Mouse (Mus musculus): ENCODE data around the gene Fank1. TPM values are rescaled to one million over a fixed set of nuclear protein-coding genes. Genes with fewer than 3 reads are reported as not detected.

Gene Fank1
- polyA plus RNA-seq, 1 experiment from 2014 or later, result 0.25 TPM

GRCm38 (mm10) chr7:133781991-133782390 lies 5.3 kb downstream of the Fank1 start:
- Histone ChIP-seq H3K4me3 (ENCODE audit: low read length) (no peak overlapping the region), H3K9ac (ENCODE audit: low read length) (no peak overlapping the region), H3K27ac (ENCODE audit: low read length) (no peak overlapping the region), H3K27me3 (ENCODE audit: control insufficient read depth, insufficient read depth, low read length) (no peaks in the 10 kb centered on the region), H3K4me1 (ENCODE audit: control insufficient read depth, insufficient read depth, low read length) (no peaks in the 10 kb centered on the region), H3K9me3 (replicated peaks; ENCODE audit: control insufficient read depth, low read length) (no peaks in the 10 kb centered on the region), H3K36me3 (ENCODE audit: control insufficient read depth, insufficient read depth) (no peaks in the 10 kb centered on the region), H3K4me2 (ENCODE audit: low read depth, low read length) (no peak overlapping the region)
- ATAC-seq (replicated peaks; ENCODE audit: extremely low read depth, insufficient read depth, low FRiP score), result no peak
- 68% methylated on average over 6 of the region's 6 CpGs for WGBS

DNA sequence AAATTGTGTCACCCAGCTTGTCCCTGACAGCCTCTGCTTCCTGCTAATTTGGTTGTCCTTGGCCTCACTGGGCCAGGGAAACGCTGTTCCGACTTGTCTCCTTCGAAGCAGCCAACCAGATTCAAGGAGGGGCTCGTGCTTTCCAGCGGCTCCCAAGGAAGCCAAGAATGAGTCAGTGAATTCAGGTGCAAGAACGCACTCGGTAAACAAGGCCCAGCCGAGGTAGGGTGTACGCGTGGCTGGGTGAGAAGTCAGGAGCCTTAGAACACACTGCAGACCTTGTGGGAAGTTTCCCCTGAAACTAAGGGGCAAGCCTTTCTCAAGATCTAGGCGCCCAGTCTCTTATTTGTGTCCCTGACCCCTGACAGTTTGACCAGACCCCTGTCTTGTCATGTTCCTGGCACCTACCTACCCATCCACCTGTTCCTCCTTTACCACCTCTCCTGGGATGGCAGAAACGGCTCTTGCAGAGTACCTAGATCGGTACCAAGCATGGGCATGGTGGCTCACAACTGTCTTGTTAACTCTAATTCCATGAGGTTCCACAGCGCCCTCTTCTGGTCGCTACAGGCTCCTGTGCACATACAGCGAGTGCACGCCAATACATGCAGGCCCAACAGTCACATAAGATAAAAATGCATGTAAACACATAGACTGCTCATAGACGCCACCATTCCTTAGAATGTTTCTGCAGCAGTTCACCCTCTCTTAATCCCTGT lies 6.2 kb downstream of the Fank1 start, which contains the start of gene Dhx32:
TSS of gene Dhx32 (minus strand) at position 10 of the 719 bp plus-strand sequence.
- Histone ChIP-seq H3K36me3 (ENCODE audit: control insufficient read depth, insufficient read depth) (no peaks in the 10 kb centered on the region), H3K9me3 (replicated peaks; ENCODE audit: control insufficient read depth, low read length) (no peaks in the 10 kb centered on the region), H3K27me3 (ENCODE audit: control insufficient read depth, insufficient read depth, low read length) (no peaks in the 10 kb centered on the region), H3K27ac (ENCODE audit: low read length) (no peak within 1 kb of the TSS), H3K9ac (ENCODE audit: low read length) (no peak within 1 kb of the TSS; the same call in 1 of the 2 replicates), H3K4me2 (ENCODE audit: low read depth, low read length) (peak within 1 kb of the TSS; percentile 34; the same call in 1 of the 2 replicates), H3K4me1 (ENCODE audit: control insufficient read depth, insufficient read depth, low read length) (no peaks in the 10 kb centered on the region), H3K4me3 (ENCODE audit: low read length) (no peak within 1 kb of the TSS)
- 27% methylated on average over 18 of the region's 18 CpGs for WGBS
- peak; percentile 65; the same call in 1 of the 2 replicates for ATAC-seq (replicated peaks; ENCODE audit: extremely low read depth, insufficient read depth, low FRiP score)

DNA sequence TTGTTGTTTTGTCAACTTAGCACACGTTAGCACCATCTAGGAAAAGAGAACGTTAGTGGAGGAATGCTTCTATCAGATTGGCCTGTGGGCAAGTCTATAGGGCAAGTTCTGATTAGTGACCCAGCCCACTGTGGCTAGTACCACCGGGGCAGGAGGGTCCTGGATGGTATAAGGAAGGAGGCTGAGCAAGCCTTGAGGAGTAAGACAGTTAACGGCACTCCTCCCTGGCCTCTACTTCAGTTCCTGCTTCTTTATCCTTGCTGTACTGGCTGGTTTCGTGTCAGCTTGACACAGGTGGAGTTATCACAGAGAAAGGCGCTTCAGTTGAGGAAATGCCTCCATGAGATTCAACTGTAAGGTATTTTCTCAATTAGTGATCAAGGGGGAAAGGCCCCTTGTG lies 10.9 kb downstream of the Fank1 start:
- H3K4me3 ChIP-seq (ENCODE audit: low read length), result no peak overlapping the region
- no peak overlapping the region for H3K4me2 ChIP-seq (ENCODE audit: low read depth, low read length)
- 72% methylated on average over 6 of the region's 6 CpGs for WGBS
- no peaks in the 10 kb centered on the region for H3K9me3 ChIP-seq (replicated peaks; ENCODE audit: control insufficient read depth, low read length)
- no peaks in the 10 kb centered on the region for H3K4me1 ChIP-seq (ENCODE audit: control insufficient read depth, insufficient read depth, low read length)
- no peaks in the 10 kb centered on the region for H3K36me3 ChIP-seq (ENCODE audit: control insufficient read depth, insufficient read depth)
- no peak overlapping the region for H3K9ac ChIP-seq (ENCODE audit: low read length)
- H3K27ac ChIP-seq (ENCODE audit: low read length), result no peak overlapping the region
- H3K27me3 ChIP-seq (ENCODE audit: control insufficient read depth, insufficient read depth, low read length), result no peaks in the 10 kb centered on the region
- no peak for ATAC-seq (replicated peaks; ENCODE audit: extremely low read depth, insufficient read depth, low FRiP score)

GRCm38 (mm10) chr7:133788147-133788546 lies 11.5 kb downstream of the Fank1 start:
- no peaks in the 10 kb centered on the region for H3K4me1 ChIP-seq (ENCODE audit: control insufficient read depth, insufficient read depth, low read length)
- no peak overlapping the region for H3K4me3 ChIP-seq (ENCODE audit: low read length)
- ATAC-seq (replicated peaks; ENCODE audit: extremely low read depth, insufficient read depth, low FRiP score), result no peak
- H3K4me2 ChIP-seq (ENCODE audit: low read depth, low read length), result no peak overlapping the region
- no peaks in the 10 kb centered on the region for H3K9me3 ChIP-seq (replicated peaks; ENCODE audit: control insufficient read depth, low read length)
- 49% methylated on average over 3 of the region's 3 CpGs for WGBS
- H3K27me3 ChIP-seq (ENCODE audit: control insufficient read depth, insufficient read depth, low read length), result no peaks in the 10 kb centered on the region
- H3K36me3 ChIP-seq (ENCODE audit: control insufficient read depth, insufficient read depth), result no peaks in the 10 kb centered on the region
- no peak overlapping the region for H3K9ac ChIP-seq (ENCODE audit: low read length)
- no peak overlapping the region for H3K27ac ChIP-seq (ENCODE audit: low read length)

DNA sequence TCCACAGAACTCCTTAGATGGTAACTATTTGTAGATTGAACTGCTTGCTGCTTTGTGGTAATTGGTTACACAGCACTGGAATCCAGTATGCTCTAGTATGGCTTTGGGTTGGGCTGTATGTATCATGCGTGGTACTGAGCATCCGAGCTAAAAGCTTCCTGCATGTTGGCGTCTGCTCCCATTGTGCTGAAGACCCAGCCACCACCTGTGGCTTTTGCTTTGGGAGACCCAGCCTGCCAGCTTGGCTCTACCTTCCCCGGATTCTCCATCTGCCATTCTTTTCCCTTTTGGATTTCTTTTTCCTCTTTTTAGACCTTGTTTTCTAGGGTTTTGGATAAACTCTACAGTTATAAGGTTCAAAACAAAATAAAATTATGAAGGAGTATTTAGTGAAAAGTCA lies 13.5 kb downstream of the Fank1 start:
- no peaks in the 10 kb centered on the region for H3K9me3 ChIP-seq (replicated peaks; ENCODE audit: control insufficient read depth, low read length)
- no peak overlapping the region for H3K4me3 ChIP-seq (ENCODE audit: low read length)
- H3K36me3 ChIP-seq (ENCODE audit: control insufficient read depth, insufficient read depth), result no peaks in the 10 kb centered on the region
- 92% methylated on average over 4 of the region's 4 CpGs for WGBS
- no peak for ATAC-seq (replicated peaks; ENCODE audit: extremely low read depth, insufficient read depth, low FRiP score)
- no peak overlapping the region for H3K9ac ChIP-seq (ENCODE audit: low read length)
- no peak overlapping the region for H3K4me2 ChIP-seq (ENCODE audit: low read depth, low read length)
- H3K4me1 ChIP-seq (ENCODE audit: control insufficient read depth, insufficient read depth, low read length), result 0 out of 2 replicates have a peak, but pooled peaks cover 2% of the 10 kb centered on the region
- H3K27me3 ChIP-seq (ENCODE audit: control insufficient read depth, insufficient read depth, low read length), result no peaks in the 10 kb centered on the region
- no peak overlapping the region for H3K27ac ChIP-seq (ENCODE audit: low read length)

DNA sequence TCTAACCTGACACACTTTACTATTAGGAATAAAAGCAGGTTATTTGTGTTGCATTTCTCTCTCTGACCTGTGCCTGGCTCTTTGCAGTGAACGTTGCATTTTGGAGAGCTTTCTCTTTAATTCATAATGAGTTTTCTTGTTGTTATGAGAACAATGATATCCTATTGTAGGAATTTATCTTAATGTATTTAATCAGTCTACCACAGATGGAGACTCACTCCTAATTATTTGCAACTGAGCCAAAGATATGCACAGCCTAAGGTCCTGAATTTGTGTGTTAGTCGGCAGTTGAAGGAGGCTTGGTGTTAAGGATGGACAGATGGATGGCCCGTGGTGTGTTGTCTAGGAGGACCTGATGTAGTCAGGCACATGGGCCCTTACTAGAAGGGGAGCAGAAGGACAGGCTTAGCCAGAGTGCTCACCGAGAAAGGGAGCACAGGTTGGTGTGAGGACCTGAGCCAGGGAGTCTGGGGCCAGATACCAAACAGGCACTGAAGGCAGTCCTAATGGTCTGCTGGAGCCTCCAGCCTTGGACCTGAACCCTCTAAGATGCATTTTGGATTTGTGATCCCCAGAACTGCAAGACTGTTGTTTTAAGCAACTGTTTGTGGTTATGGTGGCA lies 14.1 kb downstream of the Fank1 start:
- no peak overlapping the region for H3K9ac ChIP-seq (ENCODE audit: low read length)
- no peaks in the 10 kb centered on the region for H3K36me3 ChIP-seq (ENCODE audit: control insufficient read depth, insufficient read depth)
- no peaks in the 10 kb centered on the region for H3K27me3 ChIP-seq (ENCODE audit: control insufficient read depth, insufficient read depth, low read length)
- ATAC-seq (replicated peaks; ENCODE audit: extremely low read depth, insufficient read depth, low FRiP score), result no peak
- no peak overlapping the region for H3K27ac ChIP-seq (ENCODE audit: low read length)
- 84% methylated on average over 4 of the region's 4 CpGs for WGBS
- H3K4me1 ChIP-seq (ENCODE audit: control insufficient read depth, insufficient read depth, low read length), result 0 out of 2 replicates have a peak, but pooled peaks cover 2% of the 10 kb centered on the region
- H3K9me3 ChIP-seq (replicated peaks; ENCODE audit: control insufficient read depth, low read length), result no peaks in the 10 kb centered on the region
- H3K4me3 ChIP-seq (ENCODE audit: low read length), result no peak overlapping the region
- H3K4me2 ChIP-seq (ENCODE audit: low read depth, low read length), result no peak overlapping the region

DNA sequence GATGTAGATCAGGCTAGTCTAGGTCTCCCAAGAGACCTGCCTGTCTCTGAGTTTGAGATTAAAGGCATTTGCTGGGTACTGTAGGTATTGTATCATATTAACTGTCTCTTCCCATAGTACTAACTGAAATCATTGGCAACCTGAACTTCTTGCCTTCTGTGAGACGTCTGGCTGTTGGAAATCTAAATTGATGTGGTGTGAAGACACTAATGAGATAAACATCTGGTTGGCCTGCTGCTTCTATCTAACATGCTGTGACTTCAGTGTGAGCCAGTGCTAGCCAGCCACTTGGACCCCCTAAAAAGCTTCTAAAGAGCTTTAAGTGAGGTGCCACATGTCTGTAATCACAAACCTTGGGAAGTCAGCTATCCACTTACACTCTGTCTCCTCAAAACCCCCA lies 16.1 kb downstream of the Fank1 start:
- H3K4me3 ChIP-seq (ENCODE audit: low read length), result no peak overlapping the region
- H3K27me3 ChIP-seq (ENCODE audit: control insufficient read depth, insufficient read depth, low read length), result no peaks in the 10 kb centered on the region

DNA sequence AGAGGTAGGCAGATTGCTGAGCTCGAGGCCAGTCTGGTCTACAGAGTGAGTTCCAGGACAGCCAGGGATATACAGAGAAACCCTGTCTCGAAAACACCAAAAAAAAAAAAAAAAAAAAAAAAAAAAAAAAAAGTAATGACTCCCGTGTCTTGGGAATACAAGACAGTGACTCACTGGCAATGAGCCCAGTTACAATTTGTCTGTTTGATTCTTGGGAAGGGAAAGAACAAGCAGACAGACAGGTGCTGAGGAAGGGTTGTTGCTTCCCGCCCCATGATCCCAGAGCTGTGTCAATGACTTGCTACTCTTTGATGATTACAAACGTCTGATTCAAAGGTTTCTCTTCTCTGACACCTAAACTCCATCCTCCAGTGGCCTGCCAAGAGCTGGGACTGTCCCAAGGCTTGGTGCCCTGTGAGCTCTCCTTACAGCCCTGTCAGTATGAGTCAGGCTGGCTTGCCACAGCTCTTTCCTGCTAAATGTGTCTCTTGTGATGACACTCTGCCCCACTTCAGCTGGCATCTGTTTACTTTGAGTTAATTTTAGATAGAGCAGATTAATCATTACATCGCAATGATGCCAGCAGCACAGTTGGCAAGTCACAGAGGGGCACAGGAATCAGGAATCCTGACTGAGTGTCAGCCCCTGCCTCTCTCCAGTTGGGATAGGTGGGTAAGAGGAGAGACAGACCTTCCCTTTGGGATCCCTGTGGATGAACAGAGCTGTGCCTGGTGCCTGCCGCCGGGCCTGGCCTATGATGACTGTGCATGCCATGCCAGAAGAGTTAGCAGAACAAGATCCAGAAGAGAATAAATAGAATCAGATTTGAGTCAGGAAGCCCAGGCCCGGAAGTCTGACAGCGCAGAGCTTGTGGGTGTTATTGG lies 16.8 kb downstream of the Fank1 start:
- no peak for ATAC-seq (replicated peaks; ENCODE audit: extremely low read depth, insufficient read depth, low FRiP score)
- Histone ChIP-seq H3K9ac (ENCODE audit: low read length) (no peak overlapping the region), H3K4me1 (ENCODE audit: control insufficient read depth, insufficient read depth, low read length) (0 out of 2 replicates have a peak, but pooled peaks cover 2% of the 10 kb centered on the region), H3K4me3 (ENCODE audit: low read length) (no peak overlapping the region), H3K27ac (ENCODE audit: low read length) (no peak overlapping the region), H3K36me3 (ENCODE audit: control insufficient read depth, insufficient read depth) (no peaks in the 10 kb centered on the region), H3K27me3 (ENCODE audit: control insufficient read depth, insufficient read depth, low read length) (no peaks in the 10 kb centered on the region), H3K9me3 (replicated peaks; ENCODE audit: control insufficient read depth, low read length) (no peaks in the 10 kb centered on the region), H3K4me2 (ENCODE audit: low read depth, low read length) (no peak overlapping the region)
- WGBS, result 49% methylated on average over 10 of the region's 10 CpGs

More for the DNA sequence above, 16.1 kb downstream of the Fank1 start:
- Histone ChIP-seq H3K27ac (ENCODE audit: low read length) (no peak overlapping the region), H3K9me3 (replicated peaks; ENCODE audit: control insufficient read depth, low read length) (no peaks in the 10 kb centered on the region), H3K4me1 (ENCODE audit: control insufficient read depth, insufficient read depth, low read length) (0 out of 2 replicates have a peak, but pooled peaks cover 2% of the 10 kb centered on the region), H3K4me2 (ENCODE audit: low read depth, low read length) (no peak overlapping the region), H3K9ac (ENCODE audit: low read length) (no peak overlapping the region), H3K36me3 (ENCODE audit: control insufficient read depth, insufficient read depth) (no peaks in the 10 kb centered on the region)
- 26% methylated on average over 1 of the region's 1 CpGs for WGBS
- ATAC-seq (replicated peaks; ENCODE audit: extremely low read depth, insufficient read depth, low FRiP score), result no peak

All from heart, embryonic 16.5 days (tissue).